Mouse (Mus musculus) heart, postnatal 0 days (tissue): ENCODE data around the gene Cask.

Source experiments
- CTCF ChIP-seq: IDR thresholded peaks from 2 replicates; pipeline ENCODE4 v1.5.1; 2016; ENCODE audit warnings: antibody characterized with exemption, control low read depth, low read depth
- EP300 ChIP-seq: IDR thresholded peaks from 2 replicates; pipeline ENCODE4 v1.6.1; 2016; ENCODE audit warnings: antibody characterized with exemption, low read depth

GRCm38 (mm10) chrX:13518019-13518418 lies 333.1 kb downstream of the Cask start:
- TF ChIP-seq CTCF = no peak
- no peak for TF ChIP-seq EP300
